Mouse (Mus musculus) embryo, embryonic 10 days (tissue): ENCODE measurements around the gene Cpne2.

Experiments
- DNase-seq: peaks from one replicate; pipeline ENCODE4 v3.0.0-alpha.2; 2015; ENCODE audit warnings: low spot score

Cpne2 gene

GRCm38 (mm10) chr8:94535631-94536030, 2.8 kb downstream of the Cpne2 start:
- DNase-seq: no peak

- DNase-seq: no peak
Measured at GRCm38 (mm10) chr8:94537456-94537855, 4.7 kb downstream of the Cpne2 start.

GRCm38 (mm10) chr8:94540025-94540424, 7.2 kb downstream of the Cpne2 start:
- DNase-seq: no peak

- DNase-seq: no peak
Measured at GRCm38 (mm10) chr8:94540889-94541795, 8.4 kb downstream of the Cpne2 start.

GRCm38 (mm10) chr8:94543981-94544380, 11.2 kb downstream of the Cpne2 start:
- DNase-seq: no peak

GRCm38 (mm10) chr8:94549041-94549440, 16.3 kb downstream of the Cpne2 start:
- no peak for DNase-seq

GRCm38 (mm10) chr8:94549482-94549881, 16.7 kb downstream of the Cpne2 start:
- DNase-seq: no peak

GRCm38 (mm10) chr8:94549998-94550397, 17.2 kb downstream of the Cpne2 start:
- DNase-seq: no peak

GRCm38 (mm10) chr8:94551471-94552422, 19.0 kb downstream of the Cpne2 start:
- peak; percentile 89 for DNase-seq

GRCm38 (mm10) chr8:94552696-94553095, 19.9 kb downstream of the Cpne2 start:
- no peak for DNase-seq

GRCm38 (mm10) chr8:94557281-94557680, 24.5 kb downstream of the Cpne2 start:
- no peak for DNase-seq

- peak; percentile 48 for DNase-seq
Measured at GRCm38 (mm10) chr8:94561256-94561655, 28.5 kb downstream of the Cpne2 start.

- DNase-seq: no peak
Measured at GRCm38 (mm10) chr8:94564421-94564820, 31.6 kb downstream of the Cpne2 start.

GRCm38 (mm10) chr8:94566033-94566432, 33.2 kb downstream of the Cpne2 start:
- no peak for DNase-seq

GRCm38 (mm10) chr8:94566446-94567158, 33.8 kb downstream of the Cpne2 start:
- no peak for DNase-seq

GRCm38 (mm10) chr8:94567159-94567849, 34.5 kb downstream of the Cpne2 start:
- peak; percentile 57 for DNase-seq

GRCm38 (mm10) chr8:94568098-94568497, 35.3 kb downstream of the Cpne2 start:
- DNase-seq: no peak

GRCm38 (mm10) chr8:94569419-94569818, 36.6 kb downstream of the Cpne2 start:
- DNase-seq: no peak

- no peak for DNase-seq
Measured at GRCm38 (mm10) chr8:94571896-94572295, 39.1 kb downstream of the Cpne2 start.

- no peak for DNase-seq
Measured at GRCm38 (mm10) chr8:94574159-94574907, 41.5 kb downstream of the Cpne2 start.

GRCm38 (mm10) chr8:94575148-94575547, 42.4 kb downstream of the Cpne2 start:
- no peak for DNase-seq
